Mouse (Mus musculus) cerebral cortex, adult 2 months (tissue): Measurements from ENCODE around the gene Dyrk3.

Experiments used
- WGBS: fragments of 180-500 bp; shearing (Covaris S2); methylation state at CpG from one replicate; pipeline ENCODE4 v1.1.7; 2018; 5-methylcytosine and 5-hydroxymethylcytosine counted together

Dyrk3 gene

GRCm38 (mm10) chr1:131138191-131139016, at the start of gene Dyrk3:
Dyrk3 (minus strand) TSS chr1:131138340.
- WGBS = 3% methylated on average over 49 of the region's 49 CpGs

GRCm38 (mm10) chr1:131187856-131188255, 49.7 kb upstream of the Dyrk3 start:
- 94% methylated on average over 5 of the region's 5 CpGs for WGBS

DNA sequence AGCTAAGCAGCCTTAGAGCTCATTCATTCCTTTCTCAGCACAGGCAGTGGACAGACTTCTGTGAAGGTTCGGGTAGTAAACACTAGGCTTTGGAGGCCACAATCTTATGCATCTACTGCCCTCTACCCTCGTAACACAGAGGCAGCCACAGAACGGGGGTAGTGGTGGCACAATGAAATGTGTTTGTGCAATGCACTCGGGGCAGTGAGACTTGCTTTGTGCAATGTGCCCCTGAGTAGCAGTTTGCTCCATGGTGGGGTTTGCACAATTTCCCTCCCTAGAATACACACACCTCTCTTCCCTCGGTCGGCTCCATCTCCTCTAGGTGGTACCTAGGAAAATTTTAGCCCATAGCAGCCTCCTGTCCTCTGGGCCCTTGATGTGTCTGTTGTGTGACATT, 48.9 kb upstream of the Dyrk3 start:
- WGBS = 72% methylated on average over 6 of the region's 6 CpGs

DNA sequence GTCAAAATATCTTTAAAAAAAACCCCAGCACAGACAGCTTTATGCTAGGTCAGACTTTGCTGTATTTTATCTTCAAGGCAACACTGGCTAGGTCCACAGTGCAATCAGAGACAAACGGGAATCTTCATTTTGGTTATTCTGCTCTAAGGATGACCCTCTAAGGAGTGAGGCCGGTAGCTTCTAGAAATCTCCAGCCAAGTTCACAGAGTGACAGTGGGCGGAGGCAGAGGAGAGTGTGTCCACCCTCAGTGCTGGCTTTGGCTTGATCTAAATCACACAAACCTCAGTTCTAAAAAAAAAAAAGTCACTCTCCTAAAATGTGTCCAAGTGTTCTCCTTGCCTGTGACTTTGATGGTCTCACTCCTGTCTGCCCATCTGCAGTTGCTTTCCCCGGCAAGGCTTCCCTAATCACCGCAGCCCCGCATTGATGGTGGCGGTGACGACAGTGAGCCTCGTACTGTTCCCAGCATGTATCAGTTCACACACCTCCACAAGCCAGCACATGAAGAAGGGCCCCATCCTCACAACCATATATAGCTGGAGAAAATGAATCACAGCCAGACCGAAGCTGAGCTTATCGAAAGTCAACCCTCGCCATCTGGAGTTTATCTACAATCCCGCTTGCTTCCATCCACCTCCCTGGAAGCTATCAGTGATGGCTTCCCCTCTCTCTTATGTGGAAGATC, 47.8 kb upstream of the Dyrk3 start:
- WGBS = 61% methylated on average over 13 of the region's 13 CpGs

- WGBS = 72% methylated on average over 8 of the region's 8 CpGs
These were observed 47.0 kb upstream of the Dyrk3 start for GRCm38 (mm10) chr1:131184956-131185660.

DNA sequence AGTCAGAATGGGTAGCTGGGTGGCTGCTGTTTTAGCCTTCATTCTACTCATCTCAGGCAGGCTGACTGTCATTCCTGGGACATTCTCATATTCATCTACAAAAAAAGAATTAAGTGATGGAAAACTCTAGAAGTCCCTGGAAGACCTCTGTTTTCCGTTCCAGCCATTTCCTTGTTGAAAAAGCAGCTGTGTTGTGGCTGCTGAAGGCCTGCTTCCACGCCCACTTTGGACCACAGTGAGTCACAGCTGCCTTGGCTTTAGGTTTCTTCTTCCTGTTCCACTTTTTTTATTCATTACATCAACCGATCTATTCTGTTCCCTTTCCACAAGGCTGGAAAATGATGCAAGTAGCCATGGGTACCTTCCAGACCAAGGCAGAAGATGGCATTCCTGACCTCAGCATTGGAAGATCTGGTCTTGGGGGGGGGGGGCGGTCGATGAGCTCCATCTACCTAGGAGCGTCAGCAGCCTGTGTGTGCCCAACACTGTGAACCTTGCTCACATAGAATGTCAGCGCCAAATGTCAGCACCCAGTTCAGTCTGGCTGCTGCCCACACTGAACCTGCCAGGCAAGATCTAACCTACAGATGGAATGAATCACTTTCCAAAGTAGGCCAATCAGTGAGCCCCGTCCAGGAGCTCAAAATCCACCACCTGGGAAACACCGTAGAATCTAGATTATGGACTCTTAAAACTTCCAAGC, 46.3 kb upstream of the Dyrk3 start:
- 49% methylated on average over 9 of the region's 9 CpGs for WGBS

DNA sequence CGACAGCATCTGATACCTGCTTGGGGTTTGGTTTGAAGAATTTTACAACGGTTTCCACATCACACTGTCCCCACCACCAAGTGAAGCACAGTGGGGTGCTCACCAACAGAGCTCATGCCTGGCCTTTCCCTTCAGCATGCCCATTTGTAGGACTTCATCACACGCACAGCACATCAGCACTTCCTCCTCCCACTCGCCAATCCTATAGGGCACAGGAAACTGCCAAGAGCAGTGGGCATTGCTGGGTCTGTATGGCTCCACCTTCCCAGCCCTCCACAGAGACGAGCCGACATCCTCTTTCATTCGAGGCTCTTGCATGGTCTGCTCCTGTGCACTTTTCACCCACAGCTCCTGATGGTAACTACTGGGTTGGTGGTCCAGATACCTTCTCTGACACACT, 45.1 kb upstream of the Dyrk3 start:
- WGBS = 66% methylated on average over 7 of the region's 7 CpGs

DNA sequence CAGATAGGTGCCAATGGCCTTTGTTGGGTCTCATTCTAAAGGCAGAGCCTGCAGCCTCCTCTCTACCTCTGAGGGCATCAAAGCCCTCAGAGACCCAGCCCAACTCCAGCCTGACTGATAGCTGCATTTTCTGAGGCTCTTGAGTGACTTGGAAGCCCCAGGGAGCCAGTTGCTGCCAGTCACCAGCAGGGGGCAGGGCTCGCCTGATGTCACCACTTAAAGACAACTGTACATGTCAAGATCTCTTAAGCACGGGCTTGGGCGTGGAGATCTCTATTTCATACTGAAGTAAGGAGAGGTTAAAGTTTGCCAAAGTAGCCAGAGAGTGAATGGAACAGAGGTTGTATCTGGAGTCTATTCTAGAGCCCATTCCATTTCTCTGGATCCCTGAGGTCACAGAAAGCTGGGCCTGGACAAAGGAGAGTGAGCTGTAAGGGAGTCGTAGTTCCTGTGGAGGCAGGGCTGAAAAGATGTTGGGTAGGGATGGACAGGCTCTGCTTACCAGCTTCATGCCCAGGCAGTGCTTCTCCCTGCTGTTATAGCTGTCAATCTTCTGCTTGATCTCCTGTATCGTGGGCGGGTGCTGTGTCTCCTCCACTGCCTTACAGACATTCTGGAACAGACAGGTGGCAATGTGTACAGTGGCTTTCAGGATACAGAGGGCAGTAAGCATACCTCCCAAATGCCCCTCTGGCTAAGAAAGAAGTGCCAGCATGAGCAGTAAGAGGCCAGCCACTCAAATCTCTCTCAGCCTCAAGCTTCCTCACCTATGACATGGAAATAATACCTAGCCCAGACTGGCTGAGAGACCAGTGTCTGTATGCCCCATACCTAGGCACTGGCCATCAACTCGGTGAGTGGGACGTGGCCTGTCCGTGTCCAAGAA, 43.7 kb upstream of the Dyrk3 start:
- 60% methylated on average over 9 of the region's 9 CpGs for WGBS

DNA sequence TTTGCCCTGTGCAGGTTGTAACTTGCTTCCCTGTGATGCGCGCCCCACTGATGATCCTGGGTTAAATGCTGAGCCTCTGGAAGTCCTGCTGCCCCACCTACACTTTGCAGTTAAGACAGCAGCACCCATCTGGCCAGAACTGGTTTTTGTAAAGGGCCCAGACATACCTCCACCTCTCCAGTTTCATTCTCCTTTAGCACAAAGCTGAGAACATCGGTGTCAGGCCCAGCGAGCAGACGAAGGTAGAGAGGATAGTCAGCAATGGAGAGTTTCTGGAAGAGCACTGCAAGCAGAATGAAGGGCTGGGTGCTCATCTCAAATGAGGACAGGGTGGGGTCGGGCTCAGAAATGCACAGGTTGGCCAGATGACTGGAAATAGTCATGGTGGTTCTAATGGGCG, 42.2 kb upstream of the Dyrk3 start:
- 90% methylated on average over 7 of the region's 7 CpGs for WGBS

GRCm38 (mm10) chr1:131178083-131178482, 39.9 kb upstream of the Dyrk3 start:
- WGBS = 76% methylated on average over 5 of the region's 5 CpGs

- WGBS = 73% methylated on average over 4 of the region's 4 CpGs
These were observed 39.1 kb upstream of the Dyrk3 start for GRCm38 (mm10) chr1:131177249-131177648.

DNA sequence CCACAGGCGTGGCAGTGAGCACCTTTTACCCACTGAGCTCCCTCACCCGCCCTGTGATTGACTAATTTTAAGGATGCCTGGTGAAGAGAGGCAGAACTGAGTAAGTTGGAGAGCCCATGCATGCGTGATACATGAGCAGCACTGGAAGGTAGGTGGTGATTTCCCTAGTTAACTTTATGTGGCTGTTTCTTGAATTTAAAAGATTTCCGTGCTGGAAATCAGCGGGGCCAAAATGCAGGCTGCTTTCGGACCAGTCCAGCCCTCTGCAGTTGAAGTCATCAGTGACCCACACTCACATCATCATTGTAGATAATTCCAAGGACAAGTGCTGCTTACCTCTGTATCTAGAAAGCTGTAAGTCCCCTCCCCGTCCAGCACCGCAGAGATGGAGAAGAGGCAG, 37.7 kb upstream of the Dyrk3 start:
- WGBS = 83% methylated on average over 8 of the region's 8 CpGs

DNA sequence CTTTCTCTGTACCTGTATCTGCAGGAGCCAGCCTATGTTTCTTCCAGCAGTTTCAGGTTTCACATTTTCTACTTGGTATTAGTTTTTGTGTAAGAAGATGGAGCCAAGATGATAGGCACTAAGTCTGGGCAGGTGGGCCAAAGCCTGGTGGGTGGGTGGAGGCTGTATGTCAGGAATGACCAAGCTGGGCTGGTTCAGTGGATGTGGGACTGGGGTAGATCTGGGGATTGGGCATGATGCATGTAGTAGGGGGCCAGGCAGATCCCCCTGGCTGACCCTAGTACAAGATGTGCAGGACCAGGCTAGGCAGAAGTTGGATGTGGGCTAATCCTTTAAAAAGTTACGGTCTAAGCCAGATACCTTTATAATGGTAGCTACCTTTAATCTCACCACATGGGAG, 37.0 kb upstream of the Dyrk3 start:
- 93% methylated on average over 1 of the region's 1 CpGs for WGBS

DNA sequence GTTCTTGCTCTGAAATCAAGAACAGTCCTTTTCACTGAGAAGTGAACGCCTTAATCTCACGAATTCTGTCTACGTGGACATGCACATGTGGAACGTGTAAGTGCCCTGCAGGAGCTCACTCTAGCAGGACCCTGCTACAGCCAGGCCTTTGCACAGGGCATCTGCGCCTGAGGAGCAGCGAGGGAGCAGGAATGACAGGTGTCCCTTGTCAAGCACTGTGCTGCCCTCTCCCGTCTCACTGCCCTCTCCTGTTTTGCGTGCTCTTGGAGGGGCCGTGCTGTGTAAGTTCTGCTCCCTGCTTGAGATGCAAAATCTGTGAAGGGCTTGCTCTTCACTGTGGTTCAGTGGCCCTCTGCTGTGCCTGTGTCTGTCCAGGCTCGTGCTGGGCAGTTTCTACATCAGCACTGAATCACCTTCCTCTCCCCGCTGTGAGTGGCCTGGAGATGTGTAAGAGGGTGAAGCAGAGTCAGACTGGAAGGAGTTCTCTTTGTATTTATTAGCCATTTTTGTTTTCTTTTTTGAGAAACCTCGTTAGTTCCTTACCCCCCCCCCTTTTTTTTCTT, 36.2 kb upstream of the Dyrk3 start:
- 79% methylated on average over 12 of the region's 12 CpGs for WGBS

DNA sequence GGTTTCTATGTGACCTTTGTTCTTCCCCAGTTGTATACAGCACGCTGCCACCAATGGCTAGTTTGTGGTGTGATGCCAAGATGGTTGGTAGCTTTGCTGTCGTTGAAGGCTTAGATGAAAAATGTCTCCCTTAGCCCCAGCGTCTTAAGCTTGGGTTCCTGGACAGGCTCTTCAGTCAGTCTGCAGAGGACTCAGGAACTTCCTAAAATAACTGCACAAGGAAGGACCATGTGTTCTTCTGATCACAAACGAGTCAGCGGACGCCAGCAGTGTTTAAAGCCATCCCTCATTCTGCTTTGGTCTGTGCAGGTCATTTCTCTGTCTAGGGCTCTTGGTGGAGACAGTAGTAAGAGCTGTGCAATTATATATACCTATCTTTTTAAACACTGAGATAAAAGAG, 35.7 kb upstream of the Dyrk3 start:
- 40% methylated on average over 6 of the region's 6 CpGs for WGBS

- WGBS = 85% methylated on average over 7 of the region's 7 CpGs
These were observed 34.9 kb upstream of the Dyrk3 start for GRCm38 (mm10) chr1:131173001-131173400.

GRCm38 (mm10) chr1:131167612-131168011, 29.5 kb upstream of the Dyrk3 start:
- 72% methylated on average over 10 of the region's 10 CpGs for WGBS

DNA sequence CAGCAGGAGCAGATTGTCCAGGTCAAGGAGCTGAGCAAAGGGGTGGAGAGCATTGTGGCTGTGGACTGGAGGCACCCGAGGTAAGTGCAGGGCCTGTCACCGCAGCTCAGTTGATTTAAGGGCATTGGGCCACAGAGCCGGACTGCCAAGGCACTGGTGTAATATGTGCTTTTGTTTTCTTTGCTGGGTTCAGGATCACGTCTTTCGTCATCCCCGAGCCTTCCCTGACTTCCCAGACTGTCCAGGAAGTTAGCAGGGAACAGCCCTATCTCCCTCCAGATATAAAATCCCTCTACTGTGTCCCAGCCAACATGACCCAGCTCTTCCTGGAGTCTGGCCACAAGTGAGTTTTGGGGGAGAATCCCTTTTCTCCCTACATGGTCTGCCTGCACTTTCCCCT, 26.3 kb upstream of the Dyrk3 start:
- WGBS = 94% methylated on average over 6 of the region's 6 CpGs

DNA sequence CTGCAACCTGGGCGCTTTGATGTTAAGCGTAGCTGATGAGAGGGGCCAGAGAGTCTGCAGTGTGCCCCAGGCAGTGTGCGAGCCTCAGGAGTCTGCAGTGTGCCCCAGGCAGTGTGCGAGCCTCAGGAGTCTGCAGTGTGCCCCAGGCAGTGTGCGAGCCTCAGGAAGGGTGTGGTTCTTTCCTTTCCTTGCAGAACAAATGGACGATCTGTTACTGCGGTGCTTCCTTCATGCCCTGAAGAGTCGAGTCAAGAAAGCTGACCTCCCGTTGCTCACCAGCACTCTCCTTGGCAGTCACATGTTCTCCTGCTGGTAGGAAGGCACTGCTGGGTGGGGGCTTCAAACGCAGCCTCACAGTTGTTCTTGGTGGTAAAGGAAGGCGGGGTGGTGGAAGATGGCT, 23.0 kb upstream of the Dyrk3 start:
- 73% methylated on average over 11 of the region's 11 CpGs for WGBS

DNA sequence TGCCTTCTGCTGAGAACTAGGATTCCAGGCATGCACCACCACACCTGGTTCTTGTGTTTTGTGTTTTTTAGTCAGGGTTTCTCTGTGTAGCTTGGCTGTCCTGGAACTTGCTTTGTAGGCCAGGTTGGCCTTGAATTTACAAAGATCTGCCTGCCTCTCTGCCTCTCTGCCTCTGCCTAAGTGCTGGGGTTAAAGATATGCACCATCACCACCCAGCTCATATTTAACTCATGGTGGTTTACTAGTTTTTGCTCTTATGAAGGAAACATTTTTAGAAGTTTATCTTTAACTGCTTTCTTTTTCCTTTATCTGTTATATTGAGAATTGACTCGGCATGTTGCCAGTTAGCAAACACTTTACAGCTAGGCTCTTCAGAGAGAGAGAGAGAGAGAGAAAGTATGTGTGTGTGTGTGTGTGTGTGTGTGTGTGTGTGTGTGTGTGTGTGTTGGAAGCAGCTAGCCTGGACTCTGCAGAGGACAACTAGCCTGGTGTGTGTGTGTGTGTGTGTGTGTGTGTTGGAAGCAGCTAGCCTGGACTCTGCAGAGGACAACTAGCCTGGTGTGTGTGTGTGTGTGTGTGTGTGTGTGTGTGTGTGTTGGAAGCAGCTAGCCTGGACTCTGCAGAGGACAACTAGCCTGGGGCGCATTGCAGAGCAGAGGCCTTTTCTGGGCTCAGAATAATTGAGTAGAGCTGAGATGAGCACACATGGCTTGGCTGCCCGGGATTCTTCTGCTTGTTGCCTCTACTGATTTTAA, 21.6 kb upstream of the Dyrk3 start:
- 85% methylated on average over 3 of the region's 3 CpGs for WGBS
